Mouse (Mus musculus) right cerebral cortex, postnatal 25 days (tissue): ENCODE data around the gene Vps41.

ENCODE experiments used
- DNase-seq: peaks from one replicate; pipeline ENCODE4 v3.0.0; 2022

The Vps41 gene

GRCm38 (mm10) chr13:18797555-18797954 is 80.5 kb downstream of the Vps41 start:
- DNase-seq: no peak

DNA sequence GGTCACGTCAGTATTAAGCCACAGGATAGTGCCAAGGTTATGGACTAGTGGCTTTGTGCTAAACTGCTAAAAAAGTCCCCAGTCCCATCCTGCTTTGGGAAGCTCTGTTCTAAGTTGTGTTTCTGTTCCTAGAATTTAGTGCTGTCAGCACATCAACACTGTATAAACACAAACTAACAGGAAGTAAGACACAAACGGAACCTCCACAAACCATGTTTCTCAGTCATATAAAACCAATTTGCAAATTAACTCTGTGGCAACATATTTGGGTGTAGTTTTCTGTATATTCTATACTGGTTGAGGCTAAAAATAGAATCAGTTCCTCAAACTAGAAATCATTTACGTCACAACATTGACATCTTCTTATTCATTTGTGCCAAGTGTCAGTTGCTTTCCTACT is 83.3 kb downstream of the Vps41 start:
- no peak for DNase-seq

GRCm38 (mm10) chr13:18809465-18809864 is 92.4 kb downstream of the Vps41 start:
- DNase-seq: no peak

GRCm38 (mm10) chr13:18809978-18810675 is 93.0 kb downstream of the Vps41 start:
- DNase-seq: peak; percentile 45

DNA sequence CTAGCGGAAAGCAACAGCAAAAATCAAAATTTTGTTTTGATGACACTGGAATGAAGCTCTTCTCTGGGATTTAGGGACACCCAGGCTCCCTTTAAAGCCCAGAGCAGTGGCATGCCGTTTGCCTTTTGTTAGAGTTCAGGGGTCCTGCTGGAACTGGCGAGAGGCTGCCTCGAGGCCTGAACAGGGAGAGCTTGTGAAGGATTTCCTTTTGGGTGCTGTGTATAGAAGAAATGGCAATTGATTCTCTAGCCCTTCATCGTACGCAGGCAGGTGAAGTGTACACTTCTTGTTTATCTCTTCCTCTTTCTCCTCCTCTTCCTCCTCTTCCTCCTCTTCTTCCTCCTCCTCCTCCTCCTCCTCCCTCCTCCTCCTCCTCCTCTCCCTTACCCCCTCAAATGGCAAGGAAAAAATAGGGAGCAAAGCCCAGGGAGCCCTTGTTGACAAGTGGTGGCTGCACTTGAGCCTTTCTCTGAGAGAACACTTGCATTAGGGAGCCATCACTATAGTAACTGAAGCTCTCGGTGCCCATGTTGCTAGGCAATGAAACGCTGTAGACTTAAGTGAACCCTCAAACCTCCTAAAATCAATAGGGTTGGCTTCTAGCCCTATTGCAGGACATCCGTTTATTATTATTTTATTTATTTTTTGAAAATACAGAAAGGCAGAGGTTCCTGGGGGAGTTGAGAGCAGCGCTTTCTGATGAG is 107.5 kb downstream of the Vps41 start:
- no peak for DNase-seq

GRCm38 (mm10) chr13:18827029-18827428 is 109.9 kb downstream of the Vps41 start:
- no peak for DNase-seq

DNA sequence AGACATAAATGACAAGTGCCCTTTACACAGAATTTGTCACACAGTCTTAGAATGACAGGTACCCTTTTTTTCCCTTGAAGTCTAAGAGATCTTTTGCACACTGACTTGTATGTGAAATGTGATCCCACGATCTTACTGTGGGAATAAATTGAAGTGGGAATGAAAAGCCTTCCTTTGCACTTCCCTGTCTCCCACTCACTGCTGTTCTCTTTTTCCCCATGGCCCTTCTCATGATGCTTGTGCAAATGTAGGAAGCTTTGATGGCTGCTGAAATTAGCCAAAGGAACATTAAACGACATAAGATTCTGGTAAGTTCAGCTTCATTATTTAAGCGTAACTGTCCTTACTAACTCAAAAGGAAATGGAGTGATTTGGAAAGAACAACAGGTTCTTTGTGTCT is 113.4 kb downstream of the Vps41 start:
- DNase-seq: no peak

- DNase-seq: no peak
Measured at GRCm38 (mm10) chr13:18839231-18839630, 122.1 kb downstream of the Vps41 start.

- DNase-seq: no peak
Measured at GRCm38 (mm10) chr13:18840366-18840765, 123.3 kb downstream of the Vps41 start.

- DNase-seq: no peak
Measured at GRCm38 (mm10) chr13:18841019-18841418, 123.9 kb downstream of the Vps41 start.

DNA sequence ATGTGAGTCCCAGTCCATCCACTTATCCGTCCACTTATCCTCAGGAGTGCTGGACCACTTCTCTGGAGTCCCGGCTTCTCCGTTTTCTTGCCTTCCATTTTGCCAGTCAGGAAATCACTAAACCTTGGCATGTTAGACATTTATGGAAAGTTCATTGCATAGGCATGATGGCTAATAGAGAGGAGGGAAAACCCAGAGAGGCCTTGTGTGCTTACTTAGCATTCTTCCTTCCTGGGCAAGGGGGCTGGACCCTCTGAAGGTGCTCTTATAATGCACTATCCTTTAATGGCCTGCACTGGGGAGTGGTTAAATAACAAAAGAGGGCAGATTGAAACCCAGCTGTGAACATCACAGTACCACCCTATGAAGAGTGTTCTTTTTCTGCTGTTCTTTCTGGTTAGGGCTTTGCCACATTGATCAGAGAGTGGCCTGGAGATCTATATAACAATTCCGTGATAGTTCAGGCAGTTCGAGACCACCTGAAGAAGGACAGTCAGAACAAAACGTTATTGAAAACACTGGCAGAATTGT is 124.7 kb downstream of the Vps41 start:
- DNase-seq: no peak

DNA sequence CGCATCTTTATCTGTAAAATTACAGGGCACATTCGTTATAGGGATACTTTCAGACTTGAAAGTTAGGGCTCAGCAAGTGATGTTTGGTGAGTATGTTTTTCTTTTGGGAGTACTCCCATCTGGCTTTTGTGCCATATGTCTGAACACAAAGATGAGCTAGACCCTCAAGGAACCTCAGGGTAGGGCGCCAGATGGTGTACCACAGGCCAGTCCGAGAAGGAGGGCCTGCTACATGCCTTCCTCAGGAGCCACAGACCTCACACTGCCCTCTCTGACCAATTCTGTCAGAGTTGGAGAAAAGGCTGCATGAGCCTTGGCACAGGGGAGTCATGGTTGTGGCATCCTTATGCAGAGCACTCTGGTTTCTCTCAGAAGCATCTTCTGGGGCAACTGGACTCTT is 125.5 kb downstream of the Vps41 start:
- no peak for DNase-seq

- DNase-seq: no peak
Measured at GRCm38 (mm10) chr13:18843546-18843945, 126.5 kb downstream of the Vps41 start.

- DNase-seq: no peak
Measured at GRCm38 (mm10) chr13:18847386-18847785, 130.3 kb downstream of the Vps41 start.

GRCm38 (mm10) chr13:18849563-18849962 is 132.5 kb downstream of the Vps41 start:
- no peak for DNase-seq

- no peak for DNase-seq
Measured at GRCm38 (mm10) chr13:18851182-18851581, 134.1 kb downstream of the Vps41 start.

- no peak for DNase-seq
Measured at GRCm38 (mm10) chr13:18852718-18853117, 135.6 kb downstream of the Vps41 start.

- DNase-seq: no peak
Measured at GRCm38 (mm10) chr13:18856026-18856802, 139.1 kb downstream of the Vps41 start.

GRCm38 (mm10) chr13:18858183-18858582 is 141.1 kb downstream of the Vps41 start:
- peak; percentile 77 for DNase-seq

GRCm38 (mm10) chr13:18859389-18859788 is 142.3 kb downstream of the Vps41 start:
- DNase-seq: no peak

- DNase-seq: no peak
Measured at GRCm38 (mm10) chr13:18868030-18868490, 151.0 kb downstream of the Vps41 start.

- no peak for DNase-seq
Measured at GRCm38 (mm10) chr13:18868825-18869224, 151.7 kb downstream of the Vps41 start.

GRCm38 (mm10) chr13:18875321-18875720 is 158.2 kb downstream of the Vps41 start:
- DNase-seq: no peak
